Mouse (Mus musculus) layer of hippocampus, adult 8-10 months (tissue): ENCODE measurements at regions not wholly inside any gene's neighbourhood (a gene's known extent, or its start where the extent isn't known, plus 50 kb on each side); places are given as distances from the start of the nearest gene placed in this dataset.

ENCODE experiments used
- DNase-seq, 2 experiments: peaks; one replicate each; pipeline ENCODE4 v3.0.0; 2022; ENCODE audit warnings: low spot score in 2 of 2

- no peak for DNase-seq
Observed at GRCm38 (mm10) chr12:25161939-25162338, 65.0 kb upstream of the Id2 start.

GRCm38 (mm10) chr12:25160990-25161843 lies 64.3 kb upstream of the Id2 start:
- DNase-seq: peak; percentile 12 to 17

GRCm38 (mm10) chr12:25159091-25159490 lies 62.2 kb upstream of the Id2 start:
- DNase-seq: no peak

GRCm38 (mm10) chr12:25157238-25157637 lies 60.3 kb upstream of the Id2 start:
- DNase-seq: no peak

- DNase-seq: no peak
Observed at GRCm38 (mm10) chr12:25155396-25155795, 58.5 kb upstream of the Id2 start.

GRCm38 (mm10) chr12:25148099-25148498 lies 51.2 kb upstream of the Id2 start:
- no peak for DNase-seq
